Mouse (Mus musculus): ENCODE measurements around the gene Scrg1.
"Not testable (repeated sequence)": the region's sequence is repeated elsewhere in the genome, so short reads cannot be mapped to it uniquely, and the experiment has no call there.

Gene Scrg1

DNA sequence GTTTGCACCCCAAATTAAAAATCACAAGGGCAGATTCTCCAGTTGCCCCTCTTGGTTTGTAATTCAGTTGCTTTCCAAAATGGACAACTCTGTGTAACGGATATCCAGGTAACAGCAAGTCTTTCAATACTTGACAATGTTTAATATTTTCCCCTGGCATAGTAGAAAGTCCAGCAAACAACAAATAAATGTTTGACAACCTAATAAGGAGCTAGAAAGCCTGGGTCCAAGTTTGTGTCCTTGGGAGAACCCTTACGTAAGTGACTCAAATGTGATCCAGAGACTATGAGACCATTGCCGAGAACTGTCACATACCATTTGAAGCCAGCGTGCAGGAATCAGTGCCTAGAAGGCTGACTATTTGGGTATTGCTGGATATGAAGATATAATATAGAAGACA is 3.8 kb upstream of the Scrg1 start:
- in situ Hi-C loops (cut with MboI; ENCODE audit: low sequenced_read_pairs), result no loop called here

DNA sequence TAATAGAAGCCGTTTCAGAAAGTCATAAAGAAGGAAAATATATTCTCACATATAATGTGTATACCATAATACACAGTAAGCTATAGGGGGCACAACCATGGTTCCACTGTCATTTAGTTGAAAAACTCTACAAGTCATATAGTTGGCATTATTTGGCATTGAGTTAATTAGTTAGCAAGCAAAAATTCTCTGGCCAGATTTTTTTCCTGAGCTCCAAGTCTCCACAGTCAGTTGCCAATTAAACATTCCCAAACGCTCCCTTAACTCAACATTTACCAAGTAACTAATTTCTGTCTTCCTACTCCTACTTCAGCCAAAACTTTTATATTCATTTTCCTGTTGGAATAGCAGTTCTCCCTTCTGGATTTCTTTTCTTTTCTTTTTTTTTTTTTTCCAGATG is 2.4 kb upstream of the Scrg1 start:
- in situ Hi-C loops (cut with MboI; ENCODE audit: low sequenced_read_pairs), result no loop called here

DNA sequence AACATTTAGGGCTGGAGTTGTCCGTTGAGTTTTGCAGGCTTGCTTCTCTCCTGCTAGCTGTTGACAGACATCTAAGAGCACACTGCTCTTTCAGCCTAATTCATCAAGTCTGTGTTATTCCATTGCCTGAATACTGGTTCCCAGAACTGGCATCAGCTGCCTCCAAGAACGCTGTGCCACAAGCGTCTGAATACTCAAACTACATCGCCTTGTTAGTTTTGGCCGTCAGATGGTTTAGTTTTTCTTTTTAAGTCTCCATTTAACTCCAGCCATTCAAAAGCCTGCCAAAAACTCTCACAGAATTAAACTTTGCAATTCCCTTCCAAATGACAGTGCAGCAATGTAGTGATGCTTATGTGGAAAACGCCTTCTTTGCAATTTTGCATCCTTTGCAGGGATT is 1.4 kb downstream of the Scrg1 start:
- in situ Hi-C loops (cut with MboI; ENCODE audit: low sequenced_read_pairs), result no loop called here

DNA sequence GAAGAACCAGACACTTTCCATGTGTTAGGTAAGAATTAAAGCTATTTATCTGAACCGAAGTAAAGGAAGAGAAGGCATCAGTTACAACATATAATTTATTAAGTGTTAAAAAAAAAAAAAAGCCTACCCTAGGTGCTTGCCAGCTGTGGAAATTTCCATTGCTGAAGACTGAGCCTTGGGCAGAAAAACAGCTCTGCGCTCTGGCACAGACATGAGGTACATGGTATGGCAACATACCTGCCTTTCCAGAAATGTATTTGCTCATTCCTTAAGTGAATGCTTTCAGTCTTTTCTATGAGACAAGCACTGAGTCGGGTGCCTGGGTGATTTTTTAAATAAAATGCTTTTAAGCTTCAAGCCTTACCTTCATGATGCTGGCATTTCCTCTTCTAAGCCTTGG is 2.2 kb downstream of the Scrg1 start:
- in situ Hi-C loops (cut with MboI; ENCODE audit: low sequenced_read_pairs), result no loop called here

DNA sequence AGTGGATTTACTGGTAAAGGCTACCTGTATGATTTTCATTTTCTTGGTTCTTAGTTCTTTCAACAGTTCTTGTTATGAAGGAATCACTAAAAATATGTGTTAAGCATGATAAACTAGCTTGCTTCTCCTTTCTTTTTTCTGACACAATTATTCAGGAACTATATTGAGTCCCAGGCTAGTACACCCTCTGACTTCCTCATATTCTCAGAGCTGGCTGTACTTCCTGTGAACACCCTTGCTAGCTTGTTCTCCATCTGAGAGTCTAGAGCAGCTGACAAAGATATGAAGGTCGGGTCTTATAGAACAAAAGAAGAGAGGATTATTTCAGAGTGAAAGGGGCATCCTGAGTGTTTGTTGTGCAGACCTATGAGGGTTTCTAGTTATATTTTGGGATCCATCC is 7.1 kb downstream of the Scrg1 start:
- in situ Hi-C loops (cut with MboI; ENCODE audit: low sequenced_read_pairs), result no loop called here

DNA sequence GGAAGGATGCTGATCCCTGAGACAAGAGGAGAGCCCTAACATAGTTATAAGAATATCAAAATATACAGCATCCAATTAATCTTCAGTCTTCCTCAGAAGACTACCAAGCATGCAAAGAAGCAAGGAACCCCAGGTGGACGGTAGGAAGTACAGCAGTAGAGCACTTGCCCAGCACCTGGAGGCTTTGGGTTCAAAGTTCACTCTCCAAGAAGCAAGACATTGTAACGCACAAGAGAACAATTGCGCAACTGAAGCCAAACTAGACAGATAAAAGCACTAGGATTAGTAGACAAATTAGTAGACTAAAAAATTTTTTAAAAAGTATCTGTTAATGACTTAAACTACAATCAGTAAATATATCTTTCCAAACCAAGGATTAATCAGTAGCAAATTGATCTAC is 8.0 kb downstream of the Scrg1 start:
- in situ Hi-C loops (cut with MboI; ENCODE audit: low sequenced_read_pairs), result no loop called here

DNA sequence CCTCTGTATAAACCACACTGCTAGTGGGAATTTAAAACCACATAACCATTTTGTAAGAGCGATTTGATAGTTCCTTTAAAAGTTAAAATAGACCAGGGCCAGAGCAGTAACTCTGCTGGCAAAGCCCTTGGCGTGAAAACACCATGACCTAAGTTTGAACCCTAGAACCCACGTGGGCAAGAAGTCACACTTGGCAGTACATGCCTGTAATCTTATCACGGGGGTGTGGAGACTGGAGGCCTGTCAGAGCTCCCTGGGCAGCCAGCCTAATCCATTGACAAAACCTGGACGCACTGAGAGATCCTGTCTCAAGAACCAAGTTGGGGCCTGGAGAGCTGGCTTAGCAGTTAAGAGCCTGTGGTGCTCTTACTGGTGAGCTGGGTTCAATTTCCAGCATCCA is 12.9 kb downstream of the Scrg1 start:
- in situ Hi-C loops (cut with MboI; ENCODE audit: low sequenced_read_pairs), result no loop called here

DNA sequence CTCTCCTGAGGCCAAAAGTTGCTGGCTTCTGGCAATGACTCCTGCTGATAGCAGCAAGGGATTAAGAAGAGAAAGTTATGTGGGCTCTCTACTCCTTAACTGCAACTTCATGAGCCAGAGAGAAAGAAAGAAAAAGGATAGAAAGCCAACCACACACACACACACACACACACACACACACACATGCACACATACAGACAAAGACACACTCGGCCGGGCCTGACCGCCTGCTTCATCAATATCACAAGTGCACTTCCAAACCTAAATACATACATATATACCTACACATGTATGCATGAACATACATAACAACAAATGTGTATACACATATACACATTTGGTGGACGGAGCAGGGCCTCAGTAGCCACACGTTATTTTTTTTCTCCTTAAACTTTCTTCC is 15.1 kb downstream of the Scrg1 start:
- in situ Hi-C loops (cut with MboI; ENCODE audit: low sequenced_read_pairs), result no loop called here

DNA sequence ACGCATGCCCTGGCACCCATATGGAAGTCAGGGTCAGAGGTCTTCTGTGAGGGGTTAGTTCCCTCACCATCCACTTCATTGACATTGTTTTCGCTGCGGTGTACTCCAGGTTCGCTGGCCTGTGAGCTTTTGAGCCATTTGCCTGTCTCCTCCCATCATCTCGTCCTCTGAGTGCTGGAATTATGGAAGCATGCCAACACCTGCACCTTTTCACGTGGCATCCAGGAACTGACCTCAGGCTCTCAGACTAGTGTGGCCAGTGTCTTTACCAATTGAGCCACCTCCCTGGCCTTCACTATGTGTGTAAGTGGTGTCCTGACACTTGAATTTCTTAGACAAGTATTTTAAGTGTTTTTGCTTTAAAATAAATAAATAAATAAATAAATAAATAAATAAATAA is 18.0 kb downstream of the Scrg1 start:
- in situ Hi-C loops (cut with MboI; ENCODE audit: low sequenced_read_pairs), result no loop called here

DNA sequence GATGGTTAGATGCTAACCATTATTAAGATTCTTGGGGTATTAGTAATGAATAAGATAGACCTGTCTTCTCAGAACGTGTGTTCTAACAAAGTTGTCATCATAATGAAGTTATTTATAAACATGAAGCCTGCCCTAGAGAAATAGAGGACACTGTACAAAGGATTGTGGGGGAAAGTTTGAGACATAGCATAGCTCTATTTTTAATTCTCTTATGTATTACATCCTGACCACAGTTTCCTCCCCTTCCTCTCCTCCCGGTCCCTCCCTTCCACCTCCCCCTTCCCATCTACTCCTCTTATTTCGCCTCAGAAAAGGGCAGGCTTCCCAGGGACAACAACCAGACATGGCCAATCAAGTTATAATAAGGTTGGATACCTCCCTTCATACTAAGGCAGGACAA is 22.7 kb downstream of the Scrg1 start:
- in situ Hi-C loops (cut with MboI; ENCODE audit: low sequenced_read_pairs), result no loop called here

DNA sequence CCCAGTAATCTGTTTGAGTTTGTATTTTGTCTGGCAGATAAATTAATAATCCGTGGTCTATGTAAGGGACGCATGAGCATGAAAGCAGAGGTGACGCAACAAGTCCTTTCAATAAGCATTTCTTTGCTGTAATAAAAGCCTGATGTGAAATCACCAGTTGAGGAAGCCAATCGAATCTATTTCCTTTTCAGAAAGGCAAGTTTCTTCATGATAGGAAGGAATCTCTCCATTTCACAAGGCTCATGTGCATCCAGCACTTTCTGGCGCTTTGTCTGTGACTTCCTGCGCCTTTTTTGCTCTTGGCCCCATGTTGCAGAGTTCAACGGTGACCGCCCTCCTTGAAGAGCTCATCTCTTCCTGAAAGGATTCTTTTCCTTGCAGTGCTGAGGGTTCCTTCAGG is 24.0 kb downstream of the Scrg1 start:
- in situ Hi-C loops (cut with MboI; ENCODE audit: low sequenced_read_pairs), result no loop called here

DNA sequence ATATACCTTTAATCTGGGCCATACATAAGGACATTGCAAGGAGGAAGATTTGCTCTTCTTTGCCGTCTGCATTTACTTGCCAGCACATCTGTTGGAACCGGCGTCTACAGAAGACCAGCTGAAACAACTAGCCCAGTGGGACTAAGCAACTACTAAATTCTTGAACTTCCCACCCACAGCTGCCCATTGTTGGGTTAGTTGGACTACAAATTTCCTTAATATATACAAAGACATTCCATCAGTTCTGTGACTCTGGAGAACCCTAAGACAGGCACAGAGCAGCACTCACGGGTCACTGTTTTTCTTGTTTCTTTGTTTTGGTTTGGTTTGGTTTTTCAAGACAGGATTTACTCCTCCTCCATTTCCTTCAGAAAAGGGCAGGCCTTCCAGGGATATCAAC is 24.9 kb downstream of the Scrg1 start:
- in situ Hi-C loops (cut with MboI; ENCODE audit: low sequenced_read_pairs), result no loop called here

DNA sequence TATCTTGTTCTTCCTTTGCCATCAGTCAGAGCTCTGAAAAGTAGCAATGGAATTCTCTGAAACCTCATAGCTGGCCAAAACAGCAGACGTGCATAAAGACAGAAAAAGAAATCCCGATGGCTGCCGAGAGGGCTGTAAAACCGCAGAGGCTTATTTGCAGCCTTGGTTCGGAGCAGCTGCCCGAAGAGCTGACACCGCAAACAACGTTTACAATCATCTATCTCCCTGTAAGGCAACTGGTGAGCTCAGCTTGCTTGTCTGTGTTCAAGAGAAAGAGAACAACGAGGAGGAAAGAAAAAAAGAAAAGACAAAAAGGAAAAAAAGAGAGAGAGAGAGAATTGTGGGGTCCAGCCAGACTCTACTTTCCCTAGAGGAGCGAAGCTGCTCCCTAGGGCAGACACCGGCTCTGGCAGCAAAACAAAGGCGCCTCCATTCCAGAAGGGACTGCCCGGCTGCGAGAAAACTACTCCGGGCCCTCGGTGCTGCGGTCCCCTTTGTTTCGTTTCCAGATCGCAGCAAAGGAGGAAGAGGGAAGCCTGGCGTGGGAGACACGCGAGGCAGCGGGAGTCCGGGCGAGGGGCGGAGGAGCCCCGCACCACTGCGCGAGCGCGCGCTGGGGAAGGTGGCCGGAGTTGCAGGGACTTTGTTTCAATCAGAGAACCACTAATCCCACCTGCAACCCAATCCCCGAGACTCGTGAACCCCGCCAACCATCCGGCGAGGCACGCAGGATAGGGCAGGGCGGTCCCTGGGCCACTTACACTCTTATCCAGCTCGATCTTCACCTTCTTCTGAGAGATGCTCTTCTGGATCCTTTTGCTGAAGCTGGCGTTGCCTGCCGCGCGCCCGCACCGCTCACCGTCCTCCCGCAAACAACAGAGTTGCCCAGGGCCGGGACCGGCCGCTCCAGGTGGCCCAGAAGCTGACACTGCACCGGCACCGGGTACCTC is 31.0 kb downstream of the Scrg1 start:
- in situ Hi-C loops (cut with MboI; ENCODE audit: low sequenced_read_pairs), result no loop called here

DNA sequence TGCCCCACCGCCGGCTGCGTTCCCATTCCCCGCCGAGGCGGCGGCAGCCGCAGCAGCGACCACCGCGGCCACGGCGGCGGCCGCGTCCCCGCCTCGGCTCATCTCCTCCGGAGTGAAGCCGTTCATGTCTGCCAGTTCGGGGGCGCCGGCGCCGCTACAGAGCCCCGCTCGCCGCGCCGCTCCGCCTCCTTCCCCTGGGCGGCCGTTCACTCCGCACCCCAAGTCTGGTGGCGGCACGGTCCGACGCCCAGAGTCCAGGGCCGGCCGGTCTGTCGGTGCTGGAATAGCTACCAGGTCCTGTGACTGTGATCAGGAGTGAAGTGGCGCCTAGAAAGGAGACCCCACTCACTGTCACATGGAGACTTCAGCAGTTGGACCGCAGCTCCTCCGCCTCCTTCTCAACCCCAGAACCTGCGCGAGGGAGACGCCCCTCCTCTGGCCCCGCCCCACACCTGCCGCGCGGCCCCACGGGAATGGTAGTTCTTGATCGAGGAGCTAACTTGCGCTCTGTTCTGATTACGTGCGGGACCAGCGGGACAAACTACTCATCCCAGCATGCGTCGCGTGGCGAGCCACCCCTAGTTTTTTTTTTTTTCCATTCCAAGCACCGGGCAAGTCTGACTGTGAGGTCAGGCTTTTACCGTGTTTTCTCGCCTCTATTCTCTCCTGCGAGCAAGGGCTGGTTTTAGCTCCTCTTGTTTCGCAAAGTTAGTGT is 31.9 kb downstream of the Scrg1 start, which contains the start of gene Sap30:
TSS of gene Sap30 (minus strand) at position 420 of the 715 bp plus-strand sequence.
- in situ Hi-C loops (cut with MboI; ENCODE audit: low sequenced_read_pairs), result no loop called here

DNA sequence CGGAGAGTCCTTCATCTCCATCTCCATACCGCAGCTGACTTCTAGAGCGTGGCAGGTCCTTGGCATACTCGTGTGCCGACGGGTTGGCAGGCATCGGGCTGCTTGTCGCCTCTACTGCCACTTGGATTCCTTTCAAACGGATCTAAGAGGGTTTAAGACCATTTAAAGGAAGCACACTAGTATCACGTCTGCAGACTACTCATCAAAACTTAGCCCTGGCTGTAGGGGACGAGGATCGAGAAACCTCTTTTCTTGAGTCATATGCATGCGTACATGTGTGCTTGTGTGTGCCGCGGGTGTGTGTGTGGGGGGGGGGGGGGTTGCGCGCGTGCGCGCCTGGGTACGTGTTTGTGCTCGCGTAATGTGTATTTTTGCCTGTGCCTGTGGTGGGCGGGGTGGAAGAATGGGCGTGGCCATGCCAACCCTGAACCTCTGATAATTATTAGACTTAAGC is 32.6 kb downstream of the Scrg1 start:
- in situ Hi-C loops (cut with MboI; ENCODE audit: low sequenced_read_pairs), result no loop called here

DNA sequence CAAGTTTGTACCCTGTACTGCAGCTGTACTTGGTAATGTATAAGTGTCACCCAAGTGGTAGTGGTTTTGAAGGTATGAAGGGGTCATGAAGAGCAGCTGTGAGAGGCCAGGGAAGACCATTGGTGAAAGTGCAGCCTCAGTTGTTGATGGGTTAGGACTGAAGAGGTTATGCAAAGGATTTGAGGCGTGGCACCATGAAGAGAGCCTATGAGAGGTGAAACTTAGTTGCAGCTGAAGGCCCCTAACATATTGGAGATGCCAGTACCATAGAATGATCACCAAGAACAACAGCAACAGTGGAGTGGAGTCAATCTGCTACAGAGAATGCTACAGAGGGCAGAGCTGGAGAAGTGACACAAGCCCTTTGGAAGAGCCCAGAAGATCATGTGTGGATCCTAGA is 33.6 kb downstream of the Scrg1 start:
- in situ Hi-C loops (cut with MboI; ENCODE audit: low sequenced_read_pairs), result no loop called here

DNA sequence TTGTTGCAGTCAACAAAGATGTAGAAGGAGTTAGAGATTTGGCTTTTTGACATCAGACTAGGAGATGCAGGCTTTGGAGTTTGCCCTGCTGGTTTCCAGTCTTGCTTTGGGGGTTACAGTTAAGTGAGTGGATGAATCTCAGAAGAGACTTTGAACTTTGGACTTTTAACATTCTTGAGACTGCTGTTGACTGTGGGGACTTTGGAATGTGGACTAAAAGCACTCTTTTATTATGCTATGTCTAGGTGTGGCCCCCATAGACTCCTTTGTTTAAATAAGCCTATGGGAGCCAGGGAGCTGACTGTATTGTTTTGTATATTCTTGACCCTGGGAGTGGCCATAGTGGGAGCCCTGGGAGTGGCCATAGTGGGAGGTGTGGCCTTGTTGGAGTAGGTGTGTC is 34.2 kb downstream of the Scrg1 start:
- in situ Hi-C loops (cut with MboI; ENCODE audit: low sequenced_read_pairs), result no loop called here

DNA sequence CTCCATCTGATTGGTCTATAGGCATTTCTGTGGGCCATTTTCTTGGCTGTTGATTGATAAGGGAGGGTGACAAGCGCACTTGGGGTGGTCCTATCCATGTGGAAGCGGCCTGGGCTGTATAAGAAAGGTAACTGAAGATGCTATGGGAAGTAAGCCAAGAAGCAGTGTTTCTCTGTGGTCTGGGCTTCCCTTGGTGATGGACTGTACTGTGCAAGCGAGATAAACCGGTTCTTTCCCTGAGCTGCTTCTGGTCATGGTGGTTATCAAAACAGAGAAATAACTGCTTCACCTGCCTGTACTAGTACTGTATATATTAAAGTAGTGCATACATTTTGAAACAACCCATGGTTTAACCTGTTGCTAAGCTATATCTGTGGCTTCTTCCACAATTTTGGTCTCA is 36.1 kb downstream of the Scrg1 start:
- in situ Hi-C loops (cut with MboI; ENCODE audit: low sequenced_read_pairs), result no loop called here

DNA sequence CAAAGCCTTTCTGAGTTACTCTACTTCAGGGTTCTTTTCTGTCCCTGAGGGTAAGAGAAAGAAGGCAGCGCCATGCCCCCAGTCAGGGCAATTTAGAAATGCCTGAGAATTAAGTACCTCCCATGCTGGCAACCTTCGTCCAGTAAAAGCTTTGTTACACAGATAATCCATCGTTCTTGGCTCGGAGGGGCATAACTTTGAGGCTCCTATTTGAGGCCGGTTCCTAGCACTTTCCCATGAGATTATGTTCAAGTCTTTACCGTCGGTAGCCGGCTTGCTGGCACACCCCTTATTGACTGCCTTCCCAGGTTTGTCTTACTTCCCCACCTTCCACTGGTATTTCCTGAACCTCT is 42.7 kb downstream of the Scrg1 start:
- in situ Hi-C loops (cut with MboI; ENCODE audit: low sequenced_read_pairs), result no loop called here

DNA sequence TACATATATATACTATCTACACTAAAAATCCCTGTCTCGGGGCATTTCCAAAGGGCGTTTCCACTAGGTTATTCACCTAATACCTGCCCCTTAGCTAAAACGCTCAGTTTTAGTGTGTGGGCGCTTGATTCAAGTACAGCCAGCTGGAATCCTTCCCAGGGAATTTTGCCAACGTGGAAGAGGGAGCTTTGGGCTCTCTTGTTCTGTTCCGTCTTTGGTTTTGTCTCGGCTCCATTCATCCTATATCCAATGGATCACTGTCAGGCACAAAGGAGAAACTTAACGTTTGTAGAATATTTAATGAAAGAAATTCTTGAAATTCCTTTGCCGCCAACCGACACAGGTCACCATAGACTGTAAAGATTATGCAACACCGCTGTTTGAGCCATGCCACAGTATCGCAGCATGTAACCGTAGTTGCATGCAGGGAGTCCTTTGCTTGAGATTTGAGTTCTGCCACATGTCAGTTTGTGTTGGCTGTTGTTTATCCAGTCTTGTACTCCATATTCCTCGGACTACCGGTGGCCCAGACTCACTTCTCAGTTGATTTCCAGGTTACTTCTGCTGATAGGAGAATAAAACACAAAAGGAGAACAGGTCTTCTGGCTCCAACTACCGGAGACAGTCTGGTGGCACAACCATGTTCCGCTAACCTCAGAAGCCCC is 43.3 kb downstream of the Scrg1 start:
- in situ Hi-C loops (cut with MboI; ENCODE audit: low sequenced_read_pairs), result no loop called here

DNA sequence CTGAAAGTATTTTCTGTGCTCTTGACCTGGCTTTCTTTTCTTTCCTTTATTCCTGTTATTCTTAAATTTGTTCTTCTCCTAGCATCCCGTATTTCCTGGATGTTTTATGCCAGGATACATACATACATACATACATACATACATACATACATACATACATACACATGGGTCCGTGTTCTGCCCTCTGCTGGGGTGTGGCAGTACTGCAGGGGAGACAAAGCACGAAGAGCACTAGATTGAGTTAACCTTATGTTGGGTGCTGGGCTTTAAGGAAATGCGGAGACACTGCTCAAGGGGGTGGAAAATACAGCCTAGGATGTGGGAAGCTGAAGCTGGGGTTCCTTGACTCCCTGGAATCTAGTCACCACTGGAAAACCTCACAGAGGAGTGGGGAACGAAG is 47.9 kb downstream of the Scrg1 start:
- in situ Hi-C loops (cut with MboI; ENCODE audit: low sequenced_read_pairs), result no loop called here

DNA sequence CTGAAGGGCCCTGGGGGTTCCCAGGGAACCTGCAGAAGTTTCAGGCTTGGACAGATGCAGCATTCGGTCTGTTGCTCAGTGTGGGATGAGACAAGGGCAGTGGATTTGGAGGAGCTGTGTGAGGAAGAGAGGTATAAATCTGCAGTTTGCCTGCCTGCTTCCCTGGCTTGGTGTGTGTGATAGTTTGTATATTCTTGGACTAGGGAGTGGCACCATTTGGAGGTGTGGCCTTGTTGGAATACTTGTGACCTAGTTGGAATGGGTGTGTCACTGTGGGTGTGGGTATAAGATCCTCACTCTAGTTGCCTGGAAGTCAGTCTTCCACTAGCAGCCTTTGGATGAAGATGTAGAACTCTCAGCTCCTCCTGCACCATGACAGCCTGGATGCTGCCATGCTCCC is 49.8 kb downstream of the Scrg1 start:
- in situ Hi-C loops (cut with MboI; ENCODE audit: low sequenced_read_pairs), result not testable (repeated sequence)

All from CH12F3 (cell line).